Mouse (Mus musculus) layer of hippocampus, postnatal 10 days (tissue): ENCODE measurements at regions not wholly inside any gene's neighbourhood (a gene's known extent, or its start where the extent isn't known, plus 50 kb on each side); places are given as distances from the start of the nearest gene placed in this dataset.

Source experiments
- DNase-seq, 2 experiments: peaks; one replicate each; pipeline ENCODE4 v3.0.0; 2021; ENCODE audit warnings: low spot score in 2 of 2

DNA sequence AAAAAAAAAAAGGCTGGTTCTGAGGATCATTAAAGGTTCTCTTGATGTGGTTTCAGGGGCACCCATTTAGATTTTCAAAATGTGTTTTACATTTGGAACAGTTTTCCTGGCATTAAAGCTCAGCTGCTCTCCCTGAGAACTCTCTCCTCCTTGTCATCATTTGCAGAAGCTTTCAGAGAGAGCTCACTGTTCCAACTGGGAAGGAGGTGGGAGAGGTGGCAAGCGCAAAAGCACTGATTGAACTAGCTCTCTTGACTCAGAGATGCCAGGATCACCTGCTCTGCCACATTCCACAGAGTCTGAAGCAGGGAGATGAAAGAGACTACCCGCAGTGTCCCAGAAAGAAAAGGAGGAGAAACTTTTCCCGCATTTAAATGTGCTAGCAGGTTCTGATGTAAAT, 220.5 kb upstream of the Gbe1 start:
- DNase-seq: no peak

DNA sequence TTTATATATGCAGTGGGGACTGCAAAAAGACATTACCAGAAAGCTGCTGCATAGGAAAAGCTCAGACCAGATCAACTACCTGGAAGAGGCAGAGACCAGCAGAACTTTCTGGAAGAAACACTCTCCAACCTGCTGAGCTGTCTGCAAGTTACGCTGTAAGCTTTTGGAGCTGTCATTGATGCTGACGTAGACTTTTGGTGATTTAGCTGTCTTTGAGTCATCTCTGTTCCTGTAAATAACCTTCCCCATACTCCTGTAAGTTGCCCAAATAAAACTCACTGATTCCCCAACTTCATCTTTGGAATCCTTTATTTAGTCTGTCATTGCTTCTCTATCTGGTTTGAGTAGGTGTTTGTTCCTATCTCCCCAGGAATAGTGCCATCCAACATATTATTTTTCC, 218.5 kb upstream of the Gbe1 start:
- no peak for DNase-seq

DNA sequence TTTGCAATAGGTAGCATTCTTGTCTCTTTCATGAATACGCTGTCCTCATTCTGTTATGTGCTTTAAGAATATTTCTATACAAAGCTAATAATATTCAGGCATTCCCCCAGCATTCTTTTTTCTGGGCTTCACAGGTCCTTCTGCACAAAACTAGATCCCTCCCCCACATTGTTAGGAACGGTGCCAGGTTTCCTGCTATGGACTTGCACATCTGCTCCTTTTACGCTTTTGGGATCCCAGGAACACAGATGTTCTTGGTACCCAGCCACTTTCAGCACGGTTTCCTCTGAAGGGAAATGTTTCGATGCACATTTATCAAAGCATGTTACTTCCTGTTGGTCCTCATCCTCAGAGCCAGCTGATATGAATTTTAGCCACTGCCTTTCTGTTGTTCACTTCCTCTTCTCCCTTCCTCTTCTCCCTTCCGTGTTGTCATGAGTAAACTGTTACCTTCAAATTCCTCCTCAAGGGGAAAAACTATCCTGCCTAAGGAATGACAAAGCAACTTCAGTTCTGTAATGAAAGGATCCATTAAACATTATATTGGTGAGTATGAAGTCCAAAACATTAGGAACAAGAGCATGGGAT, 209.9 kb upstream of the Gbe1 start:
- no peak for DNase-seq

- DNase-seq: no peak
Observed at GRCm38 (mm10) chr16:70141466-70141865, 172.3 kb upstream of the Gbe1 start.

GRCm38 (mm10) chr16:70147673-70148359, 165.9 kb upstream of the Gbe1 start:
- DNase-seq: no peak

DNA sequence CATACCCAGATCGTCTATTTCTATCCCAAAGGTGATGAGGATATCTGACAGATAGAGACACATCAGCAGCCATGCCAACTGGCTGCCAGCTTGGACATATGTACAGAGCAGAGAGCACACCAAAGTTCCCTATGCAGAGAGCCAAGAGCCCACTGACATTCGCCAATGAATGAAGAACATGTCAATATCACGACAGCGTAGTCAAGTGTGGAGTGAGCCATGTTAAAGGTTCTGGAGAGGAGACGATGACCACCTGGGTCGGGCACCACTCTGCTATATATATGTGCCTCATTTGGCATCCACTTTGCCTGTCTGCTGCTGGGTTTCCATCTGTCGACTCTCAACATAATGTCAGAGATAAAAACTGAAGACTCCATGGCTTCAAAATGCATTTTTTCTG, 159.2 kb upstream of the Gbe1 start:
- no peak for DNase-seq

GRCm38 (mm10) chr16:70160539-70160938, 153.2 kb upstream of the Gbe1 start:
- DNase-seq: no peak

- DNase-seq: peak in 1 of 2 experiments; percentile 5
Observed at GRCm38 (mm10) chr16:70175140-70175539, 138.6 kb upstream of the Gbe1 start.

DNA sequence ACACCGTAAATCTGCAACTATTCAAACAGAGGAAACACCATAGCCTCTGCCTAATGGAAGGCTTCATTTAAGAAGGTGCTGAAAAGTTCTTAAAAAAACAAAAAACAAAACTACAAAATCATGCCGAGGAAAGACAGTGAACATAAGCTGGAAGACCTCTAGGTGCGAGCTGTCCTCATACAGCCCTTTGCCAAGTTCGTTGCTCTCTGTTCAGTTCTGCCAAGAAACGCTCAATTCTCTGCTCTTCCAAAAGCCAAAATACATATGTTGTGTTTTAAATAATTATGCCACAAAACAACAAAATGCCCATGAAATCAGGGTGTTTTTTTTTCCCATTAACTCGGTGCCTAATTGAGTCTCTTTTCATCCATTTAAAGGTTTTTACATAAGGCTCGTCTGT, 134.8 kb upstream of the Gbe1 start:
- no peak for DNase-seq

GRCm38 (mm10) chr16:70213861-70214597, 99.7 kb upstream of the Gbe1 start:
- DNase-seq: no peak

- no peak for DNase-seq
Observed at GRCm38 (mm10) chr16:70214800-70215199, 98.9 kb upstream of the Gbe1 start.

- no peak for DNase-seq
Observed at GRCm38 (mm10) chr16:70227601-70228226, 86.0 kb upstream of the Gbe1 start.

DNA sequence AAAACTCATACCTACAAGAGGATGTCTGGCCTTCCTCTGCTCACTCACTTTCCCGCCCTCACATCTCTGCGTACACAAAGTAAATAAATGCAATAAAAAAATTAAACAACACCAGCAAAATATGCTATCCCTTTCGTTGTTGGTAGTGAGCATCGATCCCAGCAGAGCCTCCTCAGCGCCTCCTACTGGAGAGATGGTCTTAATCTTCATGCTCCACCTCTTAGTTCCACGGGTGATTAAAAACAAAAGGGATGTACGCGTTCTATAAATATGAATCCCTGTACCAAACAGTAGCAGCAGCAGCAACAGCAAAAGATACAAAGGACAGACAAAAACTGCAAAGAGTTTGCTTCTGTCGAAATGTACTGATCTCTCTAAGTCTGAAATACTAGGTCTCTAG, 81.0 kb upstream of the Gbe1 start:
- no peak for DNase-seq

DNA sequence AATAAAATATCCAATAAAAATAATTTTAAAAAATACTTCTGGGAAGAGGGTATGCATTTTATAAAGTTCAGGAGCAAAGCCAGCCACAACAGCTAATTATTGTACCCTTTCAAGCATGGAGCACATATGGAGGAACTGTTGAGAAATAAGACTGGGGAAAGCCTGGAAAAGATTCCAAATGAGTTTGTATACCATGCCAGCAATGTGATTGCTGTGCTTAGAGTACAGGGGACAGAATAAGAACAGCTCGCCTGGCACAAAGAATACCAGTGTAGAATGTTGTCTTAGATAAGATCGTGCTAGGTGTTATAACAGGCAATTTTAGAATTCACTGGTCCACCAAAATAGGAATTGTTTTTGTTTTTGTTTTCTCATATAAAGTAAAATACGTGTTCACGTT, 78.6 kb upstream of the Gbe1 start:
- no peak for DNase-seq

GRCm38 (mm10) chr16:70239432-70239941, 74.3 kb upstream of the Gbe1 start:
- DNase-seq: no peak

DNA sequence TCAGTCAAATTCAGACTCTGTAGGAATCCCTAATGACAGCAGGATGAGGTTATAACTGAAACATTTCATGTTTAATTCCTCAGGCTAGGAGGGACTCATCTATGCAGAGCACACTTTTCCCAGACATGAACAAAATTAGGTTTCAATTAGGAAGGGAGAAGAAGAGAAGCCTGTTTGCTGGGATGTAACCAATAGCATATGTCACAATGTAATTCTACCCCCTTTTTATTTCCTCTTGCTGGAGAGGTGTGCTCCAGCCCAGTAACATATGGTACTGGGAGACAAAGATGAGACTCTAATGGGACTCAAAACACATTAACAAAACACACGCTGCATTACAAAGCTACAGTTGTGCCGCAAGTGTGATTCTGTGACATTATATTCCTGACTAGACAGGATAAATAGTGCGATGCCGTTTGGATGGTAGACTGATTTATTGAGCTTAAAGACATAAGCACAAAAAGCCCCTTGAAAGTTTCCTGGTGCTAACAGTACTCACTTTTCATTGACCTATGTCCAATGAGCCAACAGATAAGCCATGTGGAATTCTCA, 69.5 kb upstream of the Gbe1 start:
- DNase-seq: no peak

- no peak for DNase-seq
Observed at GRCm38 (mm10) chr16:70244963-70245362, 68.8 kb upstream of the Gbe1 start.

- no peak for DNase-seq
Observed at GRCm38 (mm10) chr16:70259364-70259763, 54.4 kb upstream of the Gbe1 start.

GRCm38 (mm10) chr16:70260151-70260550, 53.6 kb upstream of the Gbe1 start:
- DNase-seq: no peak
